In genomic region chr1:54838486-54838805, GRCm38 (mm10) we compare ENCODE assay signal across 19 mouse cellular contexts.
DNase-seq lines count a peak whose midpoint lies in the region; ATAC-seq and TF ChIP-seq lines count a peak whose summit lies in the region.
"Had no signal": no experiment of that assay in that cellular context is flagged by ENCODE, and none has a peak within 500 bp of the region (broad histone marks: within the 10 kb centered on the region; RNA-seq: fewer than 3 reads in every experiment).

No protein-coding gene starts in this region.

- TF ChIP-seq CTCF in gastrocnemius, adult 2 months (IDR thresholded peaks at IDR 0.05) = no peak

- no peak overlapping the region for H3K4me2 ChIP-seq in kidney, embryonic 15.5 days
- no peak overlapping the region for H3K4me2 ChIP-seq in midbrain, embryonic 16.5 days (ENCODE audit: low read length)
- H3K4me2 ChIP-seq: liver, embryonic 13.5 days; stomach, embryonic 15.5 days had no signal

- peak overlapping the region; percentile 74 for H3K27ac ChIP-seq in gastrocnemius, adult 2 months
- H3K27ac ChIP-seq in kidney, embryonic 15.5 days = no peak overlapping the region
- no peak overlapping the region for H3K27ac ChIP-seq in midbrain, embryonic 16.5 days (ENCODE audit: low read length)
- H3K27ac ChIP-seq: heart, embryonic 10.5 days; hindbrain, postnatal 0 days; liver, embryonic 13.5 days; stomach, embryonic 15.5 days had no signal

- no peak for ATAC-seq in kidney, embryonic 15.5 days (replicated peaks; ENCODE audit: low FRiP score)
- no peak for ATAC-seq in frontal cortex, adult (ENCODE audit: low TSS enrichment)
- no peak for ATAC-seq in midbrain, embryonic 16.5 days
- ATAC-seq: hindbrain, postnatal 0 days had no signal

- H3K36me3 ChIP-seq in kidney, embryonic 15.5 days = no peaks in the 10 kb centered on the region
- no peaks in the 10 kb centered on the region for H3K36me3 ChIP-seq in midbrain, embryonic 16.5 days (ENCODE audit: control insufficient read depth, insufficient read depth, low read length)
- H3K36me3 ChIP-seq: heart, embryonic 10.5 days; liver, embryonic 13.5 days; stomach, embryonic 15.5 days had no signal

- peaks cover 19% of the 10 kb centered on the region; the same call in 1 of the 2 replicates for H3K4me1 ChIP-seq in kidney, embryonic 15.5 days
- H3K4me1 ChIP-seq in midbrain, embryonic 16.5 days (ENCODE audit: control insufficient read depth, insufficient read depth, low read length) = no peaks in the 10 kb centered on the region
- H3K4me1 ChIP-seq: stomach, embryonic 15.5 days had no signal

- DNase-seq in gastrocnemius, adult 2 months = no peak
- DNase-seq in gastrocnemius, adult 8-10 months (ENCODE audit: low spot score in 2 of 2) = no peak
- peak; percentile 18 for DNase-seq in kidney, postnatal 14 days
- DNase-seq in MN1 (ENCODE audit: low spot score) = peak; percentile 37
- peak; percentile 43 for DNase-seq in lung, postnatal 25 days (ENCODE audit: low spot score)
- DNase-seq: adrenal gland, adult 8-10 months; cerebellum, adult 18-20 months; gastrocnemius, postnatal 14 days; left cerebral cortex, postnatal 4 days; liver, embryonic 13.5 days; right cerebral cortex, adult 18-20 months had no signal

- no peak overlapping the region for H3K9ac ChIP-seq in kidney, embryonic 15.5 days
- H3K9ac ChIP-seq in midbrain, embryonic 16.5 days (ENCODE audit: low read depth, low read length) = no peak overlapping the region
- H3K9ac ChIP-seq: forebrain, postnatal 0 days; liver, embryonic 13.5 days; stomach, embryonic 15.5 days had no signal

- no peaks in the 10 kb centered on the region for H3K27me3 ChIP-seq in kidney, embryonic 15.5 days
- H3K27me3 ChIP-seq in midbrain, embryonic 16.5 days (ENCODE audit: control insufficient read depth, insufficient read depth, low read depth, low read length) = no peaks in the 10 kb centered on the region
- H3K27me3 ChIP-seq: CH12.LX; liver, embryonic 13.5 days; stomach, embryonic 15.5 days had no signal

- 81% methylated on average over 6 of the region's 6 CpGs for WGBS in kidney, embryonic 15.5 days
- 90% methylated on average over 6 of the region's 6 CpGs for WGBS in midbrain, embryonic 16.5 days

- H3K4me3 ChIP-seq in gastrocnemius, adult 2 months = peak overlapping the region; percentile 56
- H3K4me3 ChIP-seq in kidney, embryonic 15.5 days (replicated peaks) = no peak overlapping the region
- no peak overlapping the region for H3K4me3 ChIP-seq in midbrain, embryonic 16.5 days (ENCODE audit: low read depth, low read length)
- H3K4me3 ChIP-seq: heart, embryonic 10.5 days; liver, embryonic 13.5 days; stomach, embryonic 15.5 days had no signal

- no peaks in the 10 kb centered on the region for H3K9me3 ChIP-seq in kidney, embryonic 15.5 days (replicated peaks)
- no peaks in the 10 kb centered on the region for H3K9me3 ChIP-seq in midbrain, embryonic 16.5 days (replicated peaks; ENCODE audit: control insufficient read depth, low read length, poor library complexity, severe bottlenecking)
- H3K9me3 ChIP-seq: heart, embryonic 10.5 days; liver, embryonic 13.5 days; stomach, embryonic 15.5 days had no signal

- intact Hi-C loops in gastrocnemius, adult 2 months (cut with DNase I) = no loop called here

Comparison
In these comparisons a context has a peak if more than half of its experiments do, and no peak if none do; other contexts are left out.
1. DNase-seq: peak in kidney, postnatal 14 days (single experiment), MN1 (single experiment) and lung, postnatal 25 days (single experiment); none in gastrocnemius, adult 2 months (single experiment) and gastrocnemius, adult 8-10 months (0 of 2).